Mouse (Mus musculus) forebrain, embryonic 16.5 days (tissue): ENCODE results near the gene Lmna. TPM values are rescaled to one million over a fixed set of nuclear protein-coding genes. Genes with fewer than 3 reads are reported as not detected.

Experiments used
- ATAC-seq: fragments of 200-750 bp; cut with Nextera tagmentation; 2 replicates; pipeline ENCODE4 v1.8.0; 2017; ENCODE audit warnings: mild to moderate bottlenecking, moderate library complexity
- H3K27ac ChIP-seq: fragments of 300-500 bp; sonication (generic); 2 replicates; pipeline ENCODE4 v1.5.1; 2014; ENCODE audit warnings: low read length, control low read depth
- H3K27me3 ChIP-seq: fragments of 300-500 bp; sonication (generic); replicated peaks from 2 replicates; pipeline ENCODE4 v1.6.1; 2014; ENCODE audit warnings: low read length; ENCODE audit not compliant: control insufficient read depth, insufficient read depth
- H3K36me3 ChIP-seq: fragments of 300-500 bp; sonication (generic); 2 replicates; pipeline ENCODE4 v1.6.1; 2014; ENCODE audit not compliant: control insufficient read depth, insufficient read depth
- H3K4me1 ChIP-seq: fragments of 300-500 bp; sonication (generic); replicated peaks from 2 replicates; pipeline ENCODE4 v1.6.1; 2014; ENCODE audit warnings: low read length; ENCODE audit not compliant: control insufficient read depth, insufficient read depth
- H3K4me2 ChIP-seq: fragments of 300-500 bp; sonication (generic); 2 replicates; pipeline ENCODE4 v1.6.1; 2014; ENCODE audit warnings: mild to moderate bottlenecking, low read length, control low read depth
- H3K4me3 ChIP-seq: fragments of 300-500 bp; sonication (generic); replicated peaks from 2 replicates; pipeline ENCODE4 v1.5.1; 2014; ENCODE audit warnings: mild to moderate bottlenecking, low read length, control low read depth
- H3K9ac ChIP-seq: fragments of 300-500 bp; sonication (generic); replicated peaks from 2 replicates; pipeline ENCODE4 v1.6.1; 2014; ENCODE audit warnings: low read depth, low read length, control low read depth
- H3K9me3 ChIP-seq: fragments of 300-500 bp; sonication (generic); 2 replicates; pipeline ENCODE4 v1.6.1; 2016; ENCODE audit warnings: low read length; ENCODE audit not compliant: control insufficient read depth
- WGBS: fragments of 180-500 bp; shearing (Covaris S2); extraction: QIAGEN DNeasy Blood & Tissue Kit; methylation state at CpG from one replicate; pipeline ENCODE4 v1.1.7; 2014; 5-methylcytosine and 5-hydroxymethylcytosine counted together
- polyA plus RNA-seq: library from polyadenylated mRNA; unstranded; fragments of >200 nt; fragmentation: Nextera tagmentation; extraction: Ambion mirVana; gene quantifications from 2 replicates; pipeline ENCODE4 v1.2.1, GENCODE M21; 2015

Lmna gene
- polyA plus RNA-seq, 1 experiment from 2014 or later, result 26.9 TPM

DNA sequence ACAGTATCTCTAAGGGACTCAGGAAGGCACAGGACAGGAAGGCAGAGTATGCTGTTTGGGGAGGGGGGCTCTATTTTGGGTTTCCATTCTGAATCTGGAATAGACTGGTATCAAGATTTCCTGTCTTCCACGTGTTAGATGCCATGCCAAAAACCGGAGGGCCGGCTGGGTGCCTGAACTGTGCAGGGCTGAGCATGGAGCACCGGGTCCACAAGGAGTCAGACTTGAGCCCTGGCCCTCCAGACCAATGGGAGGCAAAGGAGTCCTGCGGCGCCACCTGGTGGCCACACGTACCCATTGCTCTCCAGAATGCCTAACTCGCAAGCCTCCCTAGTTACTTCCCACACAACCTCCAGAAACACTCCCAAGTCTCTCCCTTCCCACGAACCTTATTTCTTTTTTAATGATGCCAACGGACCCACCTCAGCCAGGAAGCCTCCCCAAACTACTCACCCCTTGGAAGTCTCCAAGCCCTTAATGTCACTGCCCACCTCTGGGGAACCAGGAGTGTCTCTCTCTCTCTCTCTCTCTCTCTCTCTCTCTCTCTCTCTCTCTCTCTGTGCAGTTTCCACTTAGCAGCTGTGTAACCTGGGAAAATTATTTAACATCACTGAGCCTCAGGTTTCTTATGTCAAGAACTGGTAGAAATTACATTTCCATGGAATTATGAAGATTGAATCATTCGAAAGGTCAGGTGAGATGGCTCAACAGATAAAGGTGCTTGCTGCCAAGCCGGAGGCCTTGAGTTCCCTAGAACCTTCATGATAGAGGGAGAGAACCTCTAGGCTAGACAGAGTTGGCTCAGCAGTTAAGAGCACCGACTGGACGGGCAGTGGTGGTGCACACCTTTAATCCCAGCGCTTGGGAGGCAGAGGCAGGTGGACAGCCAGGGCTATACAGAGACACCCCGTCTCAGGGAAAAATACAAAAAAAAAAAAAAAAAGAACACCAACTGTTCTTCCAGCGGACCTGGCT lies 16.7 kb upstream of the Lmna start:
- Histone ChIP-seq H3K36me3 (0 out of 2 replicates have a peak, but pooled peaks cover 2% of the 10 kb centered on the region), H3K9me3 (no peaks in the 10 kb centered on the region), H3K4me3 (no peak overlapping the region; the same call in 1 of the 2 replicates), H3K9ac (no peak overlapping the region), H3K4me1 (peaks cover 58% of the 10 kb centered on the region), H3K27me3 (no peaks in the 10 kb centered on the region), H3K4me2 (peak overlapping the region; percentile 33), H3K27ac (no peak overlapping the region)
- ATAC-seq, result peak; percentile 69
- 30% methylated on average over 17 of the region's 17 CpGs for WGBS

DNA sequence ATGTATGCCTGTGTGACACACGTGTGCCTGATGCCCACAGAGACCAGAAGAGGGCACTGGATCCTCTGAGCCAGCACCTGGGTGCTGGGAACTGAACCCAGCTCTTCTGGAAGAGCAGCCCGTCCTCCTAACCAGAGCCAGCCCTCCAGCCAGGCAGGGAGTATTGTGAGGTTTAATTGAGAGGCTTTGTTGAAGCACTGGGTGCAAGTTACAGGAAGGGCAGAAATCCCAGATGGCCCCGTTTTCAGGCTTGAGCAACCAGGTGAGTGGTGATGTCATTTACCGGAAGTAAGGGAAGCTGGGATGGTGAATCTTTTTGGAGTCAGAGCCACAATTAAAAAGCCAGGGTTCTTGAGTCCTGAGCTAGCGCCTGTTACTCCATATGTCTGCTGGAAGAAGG lies 15.3 kb upstream of the Lmna start:
- Histone ChIP-seq H3K4me1 (peaks cover 51% of the 10 kb centered on the region), H3K27ac (no peak overlapping the region), H3K4me3 (no peak overlapping the region), H3K9me3 (no peaks in the 10 kb centered on the region), H3K36me3 (0 out of 2 replicates have a peak, but pooled peaks cover 2% of the 10 kb centered on the region), H3K27me3 (no peaks in the 10 kb centered on the region), H3K9ac (no peak overlapping the region), H3K4me2 (no peak overlapping the region)
- WGBS, result 82% methylated on average over 5 of the region's 5 CpGs
- no peak for ATAC-seq

DNA sequence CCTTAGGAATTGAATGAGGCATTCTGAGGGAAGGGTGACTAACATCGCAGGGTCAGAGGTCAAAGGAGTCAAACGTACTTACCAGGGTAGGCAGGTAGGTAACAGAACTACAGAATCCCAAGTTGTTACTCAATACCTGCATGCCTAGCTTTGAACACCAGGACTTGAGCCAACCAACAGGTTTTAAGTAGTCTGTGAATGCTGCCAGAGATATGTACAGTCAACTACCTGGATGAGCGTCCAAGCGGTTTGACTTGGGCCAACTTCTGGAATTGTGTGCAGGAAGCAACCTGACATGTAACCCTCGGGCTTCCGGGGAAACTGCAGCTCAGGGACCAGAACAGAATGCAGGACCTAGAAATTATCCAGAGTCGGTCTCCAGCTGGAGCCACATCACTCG lies 13.3 kb upstream of the Lmna start:
- Histone ChIP-seq H3K4me3 (no peak overlapping the region), H3K27me3 (no peaks in the 10 kb centered on the region), H3K9me3 (no peaks in the 10 kb centered on the region), H3K4me1 (peaks cover 33% of the 10 kb centered on the region), H3K27ac (no peak overlapping the region), H3K4me2 (no peak overlapping the region), H3K36me3 (0 out of 2 replicates have a peak, but pooled peaks cover 2% of the 10 kb centered on the region), H3K9ac (no peak overlapping the region)
- 94% methylated on average over 8 of the region's 8 CpGs for WGBS
- no peak for ATAC-seq

DNA sequence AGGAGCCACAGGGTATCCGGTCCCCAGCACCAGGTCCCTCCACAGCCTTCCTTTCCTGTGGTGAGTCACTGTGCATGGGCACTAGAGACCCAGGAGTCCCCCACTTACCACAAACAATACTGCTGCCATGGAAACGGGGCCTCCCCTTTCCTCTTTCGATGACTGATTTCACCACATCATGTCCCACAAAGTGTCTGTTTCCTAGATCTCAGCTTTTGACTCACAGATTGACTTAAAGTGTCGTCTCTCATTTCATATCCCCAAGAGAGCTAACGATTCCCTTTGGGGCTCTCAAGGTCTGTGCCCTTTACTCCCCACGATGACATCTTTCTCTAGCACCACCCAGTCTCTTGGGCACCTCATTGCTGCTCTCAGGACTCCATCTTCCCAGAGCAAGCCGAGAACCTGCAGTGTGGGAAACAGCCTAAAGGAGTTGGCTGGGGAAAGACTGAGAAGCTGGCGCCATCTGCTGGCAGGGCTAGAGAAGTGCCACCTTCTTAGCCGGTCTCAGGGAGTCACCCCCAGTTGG lies 12.1 kb upstream of the Lmna start:
- Histone ChIP-seq H3K9me3 (no peaks in the 10 kb centered on the region), H3K27me3 (no peaks in the 10 kb centered on the region), H3K36me3 (0 out of 2 replicates have a peak, but pooled peaks cover 2% of the 10 kb centered on the region), H3K27ac (no peak overlapping the region), H3K4me3 (no peak overlapping the region), H3K4me2 (no peak overlapping the region), H3K4me1 (peaks cover 24% of the 10 kb centered on the region), H3K9ac (no peak overlapping the region)
- peak; percentile 40; the same call in 1 of the 2 replicates for ATAC-seq
- 32% methylated on average over 9 of the region's 9 CpGs for WGBS

DNA sequence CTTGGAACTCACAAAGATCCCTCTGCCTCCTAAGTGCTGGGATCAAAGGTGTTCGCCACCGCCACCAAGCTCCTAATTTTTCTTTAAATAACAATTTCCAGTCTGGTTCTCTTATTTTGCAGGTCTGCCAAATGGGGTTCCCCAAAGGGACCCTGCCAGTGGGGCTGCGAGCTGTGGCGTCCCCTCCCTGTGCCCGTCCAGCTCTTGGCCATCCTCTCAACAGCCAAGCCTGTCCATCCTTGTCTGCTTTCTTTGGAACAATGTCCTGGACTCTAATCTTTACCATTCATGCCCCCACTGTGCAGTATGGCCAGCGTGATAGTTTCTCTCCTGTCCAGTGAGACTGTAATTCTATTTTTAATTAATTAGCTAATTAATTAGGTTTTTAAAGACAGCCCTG lies 11.4 kb upstream of the Lmna start:
- H3K9me3 ChIP-seq, result no peaks in the 10 kb centered on the region
- peaks cover 16% of the 10 kb centered on the region for H3K4me1 ChIP-seq
- no peaks in the 10 kb centered on the region for H3K27me3 ChIP-seq
- H3K4me3 ChIP-seq, result no peak overlapping the region
- H3K36me3 ChIP-seq, result 0 out of 2 replicates have a peak, but pooled peaks cover 2% of the 10 kb centered on the region
- H3K9ac ChIP-seq, result no peak overlapping the region
- no peak for ATAC-seq
- 85% methylated on average over 6 of the region's 6 CpGs for WGBS
- no peak overlapping the region for H3K4me2 ChIP-seq
- H3K27ac ChIP-seq, result no peak overlapping the region

DNA sequence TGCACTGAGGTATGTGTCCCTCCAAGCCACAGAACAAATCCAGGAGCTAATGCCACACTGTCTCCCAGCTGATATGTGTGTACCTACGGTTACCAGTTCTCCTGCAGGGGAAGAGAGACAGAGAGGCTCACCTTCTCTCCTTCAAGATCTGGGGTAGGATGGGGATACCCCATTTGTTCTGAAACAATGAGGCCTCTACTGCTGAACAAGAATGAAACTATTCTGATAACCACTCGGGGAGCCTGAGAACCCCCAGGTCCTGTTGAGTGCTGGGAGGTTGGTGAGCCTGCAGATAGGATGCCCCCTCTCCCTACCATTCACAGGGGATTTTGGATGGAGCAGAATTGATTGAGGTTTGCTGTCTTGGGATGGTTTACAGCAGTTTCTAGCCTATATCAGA lies 10.3 kb upstream of the Lmna start:
- no peak for ATAC-seq
- H3K36me3 ChIP-seq, result 0 out of 2 replicates have a peak, but pooled peaks cover 2% of the 10 kb centered on the region
- no peaks in the 10 kb centered on the region for H3K27me3 ChIP-seq
- H3K27ac ChIP-seq, result no peak overlapping the region
- peaks cover 10% of the 10 kb centered on the region; the same call in 1 of the 2 replicates for H3K4me1 ChIP-seq
- no peak overlapping the region for H3K9ac ChIP-seq
- no peak overlapping the region for H3K4me2 ChIP-seq
- H3K9me3 ChIP-seq, result no peaks in the 10 kb centered on the region
- 74% methylated on average over 2 of the region's 2 CpGs for WGBS
- H3K4me3 ChIP-seq, result no peak overlapping the region

DNA sequence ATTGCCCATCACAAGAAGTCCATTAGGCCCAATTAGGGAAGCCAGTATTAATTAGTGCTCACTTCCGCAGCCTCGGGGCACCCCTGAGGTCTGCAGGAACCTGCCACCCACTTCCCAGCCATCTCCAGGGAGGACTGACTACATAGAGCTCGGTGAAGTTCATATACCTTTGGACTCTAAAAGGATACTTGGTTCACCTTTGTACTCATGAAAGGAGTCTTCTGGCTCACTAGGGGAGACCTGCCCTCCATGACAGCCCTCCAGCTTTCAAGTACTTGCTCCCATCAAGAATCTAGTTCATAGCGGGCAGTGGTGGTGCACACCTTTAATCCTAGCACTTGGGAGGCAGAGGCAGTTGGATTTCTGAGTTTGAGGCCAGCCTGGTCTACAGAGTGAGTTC lies 8.7 kb upstream of the Lmna start:
- Histone ChIP-seq H3K27ac (no peak overlapping the region), H3K27me3 (no peaks in the 10 kb centered on the region), H3K4me3 (no peak overlapping the region), H3K36me3 (no peaks in the 10 kb centered on the region), H3K9me3 (no peaks in the 10 kb centered on the region), H3K9ac (no peak overlapping the region), H3K4me1 (no peaks in the 10 kb centered on the region), H3K4me2 (no peak overlapping the region)
- no peak for ATAC-seq
- 57% methylated on average over 4 of the region's 4 CpGs for WGBS

DNA sequence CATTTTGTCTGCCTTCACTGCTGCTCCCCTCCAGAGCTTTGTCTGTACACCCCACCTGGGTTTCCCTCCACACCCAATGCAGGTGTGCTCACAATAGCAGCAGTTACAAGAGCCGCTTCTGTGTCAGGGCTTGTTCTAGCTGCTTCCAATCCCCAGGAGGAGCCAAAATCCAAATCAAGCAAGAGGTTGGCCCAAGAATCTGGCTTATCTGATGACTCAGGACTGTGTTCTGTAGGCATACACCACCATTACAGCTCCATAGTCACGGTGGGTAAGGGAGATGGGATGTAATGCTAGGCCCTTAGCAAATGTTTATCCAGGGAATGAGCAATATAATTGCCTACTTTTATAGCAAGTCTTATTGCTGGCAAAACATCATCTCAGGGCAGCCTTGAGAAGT lies 6.7 kb upstream of the Lmna start:
- Histone ChIP-seq H3K4me1 (peaks cover 9% of the 10 kb centered on the region), H3K27ac (no peak overlapping the region), H3K27me3 (no peaks in the 10 kb centered on the region), H3K4me3 (no peak overlapping the region), H3K36me3 (no peaks in the 10 kb centered on the region), H3K4me2 (no peak overlapping the region), H3K9ac (no peak overlapping the region), H3K9me3 (no peaks in the 10 kb centered on the region)
- ATAC-seq, result no peak
- 90% methylated on average over 2 of the region's 2 CpGs for WGBS

DNA sequence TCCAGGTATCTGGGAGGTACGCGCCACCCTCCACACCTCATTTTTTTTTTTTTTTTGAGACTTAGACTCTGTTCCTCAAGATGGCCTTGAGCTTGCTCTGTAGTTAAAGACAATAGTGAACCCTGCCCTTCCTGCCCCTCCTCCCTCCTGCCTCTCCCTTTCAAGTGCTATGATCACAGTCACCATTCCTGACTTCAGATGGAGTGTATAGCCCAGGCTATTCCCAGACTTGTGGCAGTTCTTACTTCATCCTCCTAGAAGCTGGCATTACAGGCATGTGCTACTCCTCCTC lies 5.3 kb upstream of the Lmna start:
- H3K4me1 ChIP-seq, result peaks cover 15% of the 10 kb centered on the region
- no peak overlapping the region for H3K4me3 ChIP-seq
- no peak overlapping the region for H3K27ac ChIP-seq
- no peaks in the 10 kb centered on the region for H3K27me3 ChIP-seq
- no peaks in the 10 kb centered on the region for H3K9me3 ChIP-seq
- 100% methylated on average over 2 of the region's 2 CpGs for WGBS
- H3K36me3 ChIP-seq, result no peaks in the 10 kb centered on the region
- ATAC-seq, result no peak
- no peak overlapping the region for H3K9ac ChIP-seq
- H3K4me2 ChIP-seq, result no peak overlapping the region
